Mouse (Mus musculus) embryonic facial prominence, embryonic 11.5 days (tissue): ENCODE measurements around the gene Gna12. TPM values are rescaled to one million over a fixed set of nuclear protein-coding genes. Genes with fewer than 3 reads are reported as not detected.

Source experiments
- ATAC-seq: fragments of 200-750 bp; cut with Nextera tagmentation; replicated peaks from 2 replicates; pipeline ENCODE4 v1.8.0; 2017; ENCODE audit warnings: low read depth; ENCODE audit not compliant: insufficient number of reproducible peaks, low FRiP score, low TSS enrichment
- DNase-seq: peaks from one replicate; pipeline ENCODE4 v3.0.0-alpha.2; 2015; ENCODE audit warnings: low spot score
- H3K27ac ChIP-seq: fragments of 300-500 bp; sonication (generic); replicated peaks from 2 replicates; pipeline ENCODE4 v1.5.1; 2014; ENCODE audit warnings: mild to moderate bottlenecking, low read depth, low read length, control low read depth
- H3K27me3 ChIP-seq: fragments of 300-500 bp; sonication (generic); 2 replicates; pipeline ENCODE4 v1.6.1; 2014; ENCODE audit warnings: mild to moderate bottlenecking, low read length, moderate library complexity, mixed read lengths; ENCODE audit not compliant: control insufficient read depth, insufficient read depth
- H3K36me3 ChIP-seq: fragments of 300-500 bp; sonication (generic); replicated peaks from 2 replicates; pipeline ENCODE4 v1.6.1; 2014; ENCODE audit warnings: low read depth, mild to moderate bottlenecking, low read length, moderate library complexity, mixed read lengths; ENCODE audit not compliant: control insufficient read depth, insufficient read depth
- H3K4me1 ChIP-seq: fragments of 300-500 bp; sonication (generic); 2 replicates; pipeline ENCODE4 v1.6.1; 2014; ENCODE audit warnings: low read length, mixed read lengths; ENCODE audit not compliant: control insufficient read depth, insufficient read depth
- H3K4me2 ChIP-seq: fragments of 300-500 bp; sonication (generic); 2 replicates; pipeline ENCODE4 v1.6.1; 2014; ENCODE audit warnings: low read depth, mild to moderate bottlenecking, control low read depth, low read length, moderate library complexity
- H3K4me3 ChIP-seq: fragments of 300-500 bp; sonication (generic); 2 replicates; pipeline ENCODE4 v1.5.1; 2014; ENCODE audit warnings: low read depth, low read length, control low read depth
- H3K9ac ChIP-seq: fragments of 300-500 bp; sonication (generic); replicated peaks from 2 replicates; pipeline ENCODE4 v1.6.1; 2014; ENCODE audit warnings: mild to moderate bottlenecking, control low read depth, low read length
- H3K9me3 ChIP-seq: fragments of 300-500 bp; sonication (generic); replicated peaks from 2 replicates; pipeline ENCODE4 v1.6.1; 2016; ENCODE audit warnings: mild to moderate bottlenecking, low read length, inconsistent platforms, mixed read lengths; ENCODE audit not compliant: control insufficient read depth
- WGBS: fragments of 180-500 bp; shearing (Covaris S2); extraction: QIAGEN DNeasy Blood & Tissue Kit; methylation state at CpG from one replicate; pipeline ENCODE4 v1.1.7; 2014; 5-methylcytosine and 5-hydroxymethylcytosine counted together
- polyA plus RNA-seq: library from polyadenylated mRNA; unstranded; fragments of >200 nt; fragmentation: Nextera tagmentation; extraction: Ambion mirVana; gene quantifications from 2 replicates; pipeline ENCODE4 v1.2.1, GENCODE M21; 2014

Gene Gna12
- polyA plus RNA-seq, 1 experiment from 2014 or later = 46.8 TPM

GRCm38 (mm10) chr5:140711040-140711439 is 119.2 kb downstream of the Gna12 start:
- ATAC-seq (no peak), DNase-seq (no peak)
- no peak overlapping the region for H3K4me3 ChIP-seq
- no peaks in the 10 kb centered on the region for H3K27me3 ChIP-seq
- H3K9ac ChIP-seq = no peak overlapping the region
- no peak overlapping the region for H3K4me2 ChIP-seq
- H3K27ac ChIP-seq = no peak overlapping the region
- no peaks in the 10 kb centered on the region for H3K4me1 ChIP-seq
- peaks cover 10% of the 10 kb centered on the region for H3K36me3 ChIP-seq
- 83% methylated on average over 5 of the region's 5 CpGs for WGBS
- H3K9me3 ChIP-seq = no peaks in the 10 kb centered on the region

- H3K4me2 ChIP-seq = no peak overlapping the region
- H3K4me3 ChIP-seq = no peak overlapping the region
- ATAC-seq = no peak
- H3K9me3 ChIP-seq = no peaks in the 10 kb centered on the region
- H3K4me1 ChIP-seq = no peaks in the 10 kb centered on the region
- no peaks in the 10 kb centered on the region for H3K27me3 ChIP-seq
- H3K36me3 ChIP-seq = peaks cover 10% of the 10 kb centered on the region
- H3K27ac ChIP-seq = no peak overlapping the region
- WGBS = 95% methylated on average over 6 of the region's 6 CpGs
- DNase-seq = no peak
- no peak overlapping the region for H3K9ac ChIP-seq
Observed at GRCm38 (mm10) chr5:140710315-140710714, 119.9 kb downstream of the Gna12 start.

Other genes starting within 250 kb of the Gna12 start
- gene Lfng, start 223.1 kb downstream of the Gna12 start, polyA plus RNA-seq = 13.3 and 13.7 TPM in 2 replicates
- gene Ttyh3, start 181.4 kb downstream of the Gna12 start, polyA plus RNA-seq = 42.5 and 42.8 TPM in 2 replicates
- 13.5 and 16.5 TPM in 2 replicates for gene Iqce, start 128.1 kb downstream of the Gna12 start, polyA plus RNA-seq
- 8.8 and 10.3 TPM in 2 replicates for gene Brat1, start 125.4 kb downstream of the Gna12 start, polyA plus RNA-seq
- 0.61 and 0.76 TPM in 2 replicates for gene Amz1, start 106.3 kb downstream of the Gna12 start, polyA plus RNA-seq
- gene Card11, start 170.2 kb upstream of the Gna12 start, polyA plus RNA-seq = 0.25 TPM in 1 of 2 replicates, not detected in the other